Mouse (Mus musculus) lung, postnatal 36 days (tissue): ENCODE measurements at regions not wholly inside any gene's neighbourhood (a gene's known extent, or its start where the extent isn't known, plus 50 kb on each side); places are given as distances from the start of the nearest gene placed in this dataset.

Experiments
- DNase-seq: peaks from one replicate; pipeline ENCODE4 v3.0.0; 2022; ENCODE audit warnings: mixed read lengths

DNA sequence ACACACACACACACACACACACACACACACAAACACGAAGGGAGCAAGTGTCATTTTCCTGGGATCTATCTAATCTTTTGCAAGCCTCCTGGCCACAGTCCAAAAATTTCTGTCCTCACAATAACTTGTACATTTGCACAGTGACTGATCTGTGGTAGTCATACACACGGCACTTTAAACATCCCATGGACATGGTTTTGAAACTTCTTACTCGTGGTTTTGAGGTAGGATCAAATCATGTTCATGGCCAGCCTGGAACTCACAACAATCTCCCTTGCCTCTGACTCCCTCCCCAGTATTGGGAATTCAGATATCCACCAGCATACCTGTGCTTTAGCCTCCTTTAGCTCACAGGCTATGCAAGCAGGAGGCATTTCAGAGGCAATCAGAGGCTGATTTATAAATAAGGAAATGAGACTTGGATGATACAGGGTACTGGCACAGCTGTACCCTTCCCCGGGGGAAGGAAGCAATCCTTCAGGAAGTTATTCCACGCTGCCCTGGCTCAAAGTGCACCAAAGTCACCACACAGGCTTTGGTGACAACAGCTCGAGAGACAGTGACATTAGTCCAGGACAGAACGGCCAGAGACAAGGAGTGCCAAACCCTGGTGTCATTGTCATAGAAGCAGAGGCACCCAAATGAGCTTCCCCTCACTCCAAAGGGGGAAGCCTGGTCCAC is 52.1 kb upstream of the Klf3 start:
- DNase-seq, result peak; percentile 59

DNA sequence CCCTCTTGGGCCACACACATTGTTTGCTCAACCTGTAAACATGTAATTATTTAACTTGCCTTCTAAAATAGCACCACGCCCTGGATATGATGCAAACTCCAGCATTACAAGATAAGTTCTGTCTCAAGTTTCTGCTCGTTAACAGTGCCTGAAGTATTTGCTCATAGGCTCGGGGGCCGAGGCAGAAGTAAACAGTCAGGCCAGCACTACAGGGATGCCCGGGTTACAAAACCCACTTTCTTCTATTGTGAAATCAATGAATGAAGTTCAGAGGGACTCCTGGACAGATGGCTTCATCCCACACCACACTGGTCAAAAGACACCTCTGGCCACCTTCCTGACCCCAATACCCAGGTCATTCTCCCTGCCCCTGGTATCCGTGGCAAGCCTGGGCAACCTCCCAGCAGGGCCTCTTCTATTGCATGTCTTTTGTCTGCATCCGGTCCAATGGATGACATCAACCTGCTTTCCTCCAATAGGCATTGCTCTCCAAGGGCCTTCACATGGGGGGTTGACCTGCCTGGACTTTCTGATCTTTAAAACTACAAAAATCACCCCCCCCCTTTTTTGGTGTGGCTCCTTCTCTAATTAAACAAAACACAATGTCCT is 49.9 kb upstream of the Klf3 start:
- DNase-seq, result peak; percentile 83
